Mouse (Mus musculus) Muller cell, postnatal 12 days (primary cell): ENCODE data around the gene Cul7.

Experiments used
- DNase-seq: peaks from one replicate; pipeline ENCODE4 v3.0.0-alpha.2; 2015; ENCODE audit errors: inconsistent ontology term

Cul7 gene

DNA sequence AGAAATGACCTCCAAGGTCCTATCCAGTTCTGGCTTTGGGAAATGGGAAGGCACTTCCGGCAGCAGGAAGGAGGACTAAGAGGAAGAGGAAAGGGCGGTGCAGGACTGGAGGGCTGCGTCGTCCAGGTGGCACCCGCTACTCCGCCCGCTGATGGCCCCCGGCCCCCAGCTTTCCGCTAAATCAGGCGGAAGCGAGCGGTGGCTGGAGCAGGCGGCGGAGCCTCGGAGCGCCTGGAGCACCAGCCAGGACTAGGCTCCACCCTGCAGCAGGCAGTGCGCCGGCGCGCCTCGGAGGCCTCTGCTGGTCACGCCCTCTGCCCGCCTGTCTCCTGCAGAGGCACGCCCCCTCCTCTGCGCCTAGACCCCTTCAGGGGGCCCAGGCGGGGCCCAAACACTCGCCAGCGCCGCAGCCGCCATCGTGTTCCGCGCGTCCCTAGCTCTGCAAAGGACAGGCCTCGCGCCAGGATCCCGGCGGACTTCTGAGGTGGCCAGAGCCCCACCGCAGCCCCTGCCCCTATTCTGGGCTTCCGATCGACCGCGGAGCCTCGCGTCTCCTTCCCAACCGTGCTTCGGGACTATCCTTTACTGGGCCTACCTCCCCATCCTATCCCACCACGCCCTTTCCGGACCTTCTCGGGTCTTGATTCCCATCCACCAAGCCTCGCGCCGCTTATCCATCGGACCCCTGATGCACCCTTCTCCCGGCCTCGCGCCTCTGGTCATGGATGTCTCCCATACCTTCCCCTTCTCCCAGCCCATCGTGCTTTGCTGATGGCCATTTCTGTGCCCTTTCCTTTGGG, at the start of gene Cul7:
Gene Cul7 (plus strand): TSS at position 106 of the 800 bp plus-strand sequence.
- peak; percentile 95 for DNase-seq

DNA sequence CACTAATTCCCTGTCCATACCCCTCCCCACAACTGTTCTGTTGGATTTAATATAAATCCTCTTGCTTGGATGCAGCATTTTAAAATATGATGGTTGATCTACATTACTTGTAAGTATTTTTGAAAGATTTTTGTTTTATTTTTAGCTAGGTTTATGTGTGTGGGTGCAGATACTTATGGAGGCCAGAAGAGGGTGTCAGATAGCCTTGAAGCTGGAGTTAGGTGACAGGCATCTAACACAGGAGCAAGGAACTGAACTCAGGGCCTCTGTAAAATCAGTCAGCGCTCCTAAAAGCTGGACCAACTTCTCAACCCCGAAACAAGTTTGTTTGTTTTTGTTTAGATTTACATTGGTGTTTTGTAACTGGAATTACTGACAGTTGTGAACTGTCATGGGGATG, 49.6 kb upstream of the Cul7 start:
- no peak for DNase-seq

DNA sequence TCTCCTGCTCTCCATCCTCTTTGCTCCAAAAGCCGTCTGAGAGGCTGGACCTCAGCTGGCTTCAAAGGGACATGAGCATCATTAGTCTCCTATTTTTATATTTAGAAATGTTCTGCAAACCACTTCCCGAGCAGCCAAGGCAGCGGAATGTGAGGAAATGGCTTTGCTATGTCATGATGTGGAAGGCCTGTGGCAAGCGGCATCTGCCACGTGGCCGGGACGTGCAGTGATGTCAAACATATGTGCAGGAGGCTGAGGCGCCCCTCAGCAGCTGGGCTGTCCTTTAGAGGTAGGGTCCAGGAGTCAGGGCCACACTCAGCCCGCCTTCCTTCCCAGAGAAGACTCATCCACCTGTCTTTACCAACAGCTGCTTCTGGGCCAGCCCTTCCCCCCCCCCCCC, 47.9 kb upstream of the Cul7 start:
- DNase-seq = no peak

DNA sequence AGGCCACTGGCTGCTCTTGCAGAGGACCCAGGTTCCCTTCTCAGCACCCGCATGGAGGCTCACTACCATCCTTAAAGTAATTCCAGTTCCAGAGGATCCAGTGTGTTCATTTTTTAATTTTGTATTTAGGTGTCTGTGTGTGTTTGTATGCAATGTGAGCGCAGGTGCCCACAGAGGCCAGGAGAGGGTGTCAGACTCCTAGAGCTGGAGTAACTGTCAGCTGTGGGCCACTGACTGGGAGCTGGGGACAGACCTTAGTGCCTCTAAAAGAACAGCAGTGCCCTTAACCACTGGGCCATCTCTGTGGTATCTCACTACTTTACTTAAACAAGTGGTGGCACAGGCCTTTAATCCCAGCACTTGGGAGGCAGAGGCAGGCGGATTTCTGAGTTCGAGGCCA, 46.9 kb upstream of the Cul7 start:
- no peak for DNase-seq

DNA sequence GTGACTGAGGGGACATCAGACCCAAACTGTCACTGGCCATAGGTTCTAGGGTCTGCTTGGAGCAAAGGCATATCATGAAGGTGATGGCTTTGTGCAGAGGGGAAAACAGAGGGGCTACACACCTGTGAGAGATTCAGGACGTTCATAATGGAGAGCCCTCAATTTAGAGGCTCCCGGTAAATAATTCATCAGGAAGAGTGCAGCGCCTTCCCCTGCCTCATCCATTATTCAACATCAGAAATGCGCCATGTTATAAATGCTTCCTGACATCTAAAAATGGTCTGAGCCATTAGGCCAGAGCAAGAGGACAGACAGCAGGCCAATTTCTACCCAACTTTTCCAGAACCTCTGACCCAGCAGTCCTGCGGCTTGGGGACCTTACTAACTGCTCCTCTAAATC, 45.0 kb upstream of the Cul7 start:
- no peak for DNase-seq

DNA sequence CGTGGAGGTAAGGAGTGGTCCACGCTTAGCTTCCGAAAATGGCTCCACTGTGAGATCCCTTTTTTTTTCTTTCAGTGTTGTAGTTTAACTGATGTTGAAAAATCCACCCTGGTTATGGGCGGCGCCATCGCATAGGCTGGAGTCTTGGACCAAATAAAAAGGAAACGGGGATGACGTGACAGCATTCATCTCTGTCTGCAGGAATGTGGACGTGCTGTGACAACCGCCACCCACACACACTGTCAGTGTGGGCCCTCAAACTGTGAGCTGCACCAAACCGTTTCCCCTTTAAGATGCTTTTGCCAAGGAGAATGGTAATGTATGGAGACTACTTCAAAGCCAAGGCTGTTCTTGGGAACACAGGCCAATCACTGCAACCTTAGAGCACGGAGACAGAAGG, 44.1 kb upstream of the Cul7 start:
- DNase-seq = no peak

DNA sequence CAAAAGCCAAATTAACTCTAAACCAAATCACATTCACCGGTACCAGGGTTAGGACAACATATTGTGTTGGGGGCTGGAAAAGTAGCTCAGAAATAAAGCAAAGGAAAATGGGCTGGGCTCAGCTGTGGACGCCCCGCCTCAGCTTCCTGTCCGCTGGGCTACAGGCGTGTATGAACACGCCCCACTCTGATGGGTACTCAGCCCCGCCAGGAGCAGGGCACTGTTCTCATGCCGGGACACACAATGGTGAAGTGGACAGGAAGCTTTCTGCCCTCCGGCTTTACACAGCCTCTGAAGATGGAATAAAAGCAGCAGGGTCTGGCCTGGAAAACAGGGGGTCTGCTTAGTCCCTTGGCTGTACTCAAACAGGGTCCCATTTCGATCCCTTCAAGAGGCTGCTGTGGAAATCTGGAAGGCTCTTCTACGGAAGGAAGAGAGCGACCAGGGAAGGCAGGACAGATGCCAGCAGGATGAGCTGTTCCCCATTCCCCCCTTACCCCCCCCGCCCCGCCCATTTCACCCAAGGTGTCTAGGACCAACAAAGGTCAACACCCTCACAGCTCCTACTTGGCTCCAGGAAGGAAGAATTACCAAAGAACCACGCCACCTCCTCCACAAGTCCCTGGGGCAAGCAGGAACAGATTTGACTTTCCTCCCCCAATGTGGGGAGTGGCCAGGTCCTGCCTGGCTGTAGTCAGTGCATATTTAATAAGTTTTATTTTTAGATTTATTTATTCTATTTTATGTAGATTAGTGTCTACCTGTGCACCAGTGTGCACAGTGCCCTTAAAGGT, 40.2 kb upstream of the Cul7 start:
- no peak for DNase-seq

DNA sequence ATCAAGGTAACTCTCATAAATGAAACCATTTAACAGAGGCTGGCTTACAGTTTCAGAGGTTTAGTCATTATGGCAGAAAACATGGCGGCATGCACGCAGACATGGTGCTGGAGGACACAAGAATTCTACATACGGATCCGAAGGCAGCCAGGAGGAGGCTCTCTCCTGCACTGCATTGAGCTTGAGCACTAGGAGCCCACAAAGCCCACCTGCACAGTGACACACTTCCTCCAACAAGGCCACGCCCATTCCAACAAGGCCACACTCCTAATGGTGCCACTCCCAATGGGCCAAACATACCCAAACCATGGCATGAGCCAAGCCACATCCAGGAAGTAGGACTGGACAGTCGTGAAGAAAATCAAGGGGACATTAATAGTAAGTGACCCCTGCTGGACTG, 38.8 kb upstream of the Cul7 start:
- no peak for DNase-seq

DNA sequence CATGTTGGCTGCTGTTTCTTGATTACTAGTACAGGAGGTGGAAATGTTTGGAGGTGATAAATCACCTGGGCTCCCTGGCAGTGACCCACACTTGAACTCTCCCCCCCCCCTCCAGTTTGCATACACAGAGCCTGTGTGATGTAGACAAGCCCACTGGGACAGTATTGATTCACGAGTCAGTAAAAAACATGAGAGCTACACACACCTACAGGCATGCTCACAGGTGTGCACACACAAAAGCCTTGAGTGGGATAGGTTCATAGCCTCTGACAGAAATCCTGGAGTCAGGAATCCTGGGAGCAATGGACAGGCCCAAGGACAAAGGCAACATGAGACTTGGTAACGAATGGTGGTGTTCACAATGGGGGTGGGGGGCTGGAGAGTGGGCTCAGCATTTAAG, 37.9 kb upstream of the Cul7 start:
- no peak for DNase-seq

DNA sequence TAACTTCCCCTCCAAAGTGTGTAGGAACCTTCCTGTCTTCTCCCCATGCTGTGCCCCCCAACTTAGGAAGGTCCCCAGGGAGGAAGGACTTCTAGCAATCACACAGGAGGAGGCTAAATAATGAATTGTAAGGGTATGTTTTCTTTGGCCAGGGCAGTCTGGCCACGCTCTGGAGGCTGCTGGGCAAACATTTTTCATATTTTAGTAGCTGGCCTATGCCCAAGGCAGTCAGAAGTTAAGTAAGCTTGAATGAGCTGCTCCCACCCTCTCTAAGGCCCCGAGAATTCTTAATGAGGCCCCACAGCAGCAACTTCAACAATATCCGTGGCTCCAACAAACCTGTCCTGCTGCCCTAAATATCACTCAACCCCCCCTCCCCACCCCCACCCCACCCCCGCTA, 37.3 kb upstream of the Cul7 start:
- peak; percentile 71 for DNase-seq

DNA sequence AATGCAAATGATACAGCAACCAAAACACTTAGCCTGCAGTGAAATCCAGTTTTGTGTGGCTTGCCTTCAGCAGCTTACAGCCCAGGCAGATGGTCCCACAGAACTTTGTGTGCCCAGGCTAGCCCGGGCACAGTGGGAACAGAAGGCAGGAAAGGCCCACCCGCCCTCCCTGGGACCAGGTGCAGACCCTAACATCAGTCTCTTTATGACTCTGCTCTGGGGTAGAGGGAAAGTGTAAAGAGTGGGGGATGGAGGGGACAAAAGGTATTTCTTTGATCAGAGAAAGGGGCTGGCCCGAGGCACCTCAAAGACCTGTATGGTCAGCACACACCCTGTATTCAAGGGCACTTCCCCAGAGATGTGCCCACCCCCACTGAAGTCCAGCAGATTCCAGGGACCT, 36.9 kb upstream of the Cul7 start:
- DNase-seq = no peak

DNA sequence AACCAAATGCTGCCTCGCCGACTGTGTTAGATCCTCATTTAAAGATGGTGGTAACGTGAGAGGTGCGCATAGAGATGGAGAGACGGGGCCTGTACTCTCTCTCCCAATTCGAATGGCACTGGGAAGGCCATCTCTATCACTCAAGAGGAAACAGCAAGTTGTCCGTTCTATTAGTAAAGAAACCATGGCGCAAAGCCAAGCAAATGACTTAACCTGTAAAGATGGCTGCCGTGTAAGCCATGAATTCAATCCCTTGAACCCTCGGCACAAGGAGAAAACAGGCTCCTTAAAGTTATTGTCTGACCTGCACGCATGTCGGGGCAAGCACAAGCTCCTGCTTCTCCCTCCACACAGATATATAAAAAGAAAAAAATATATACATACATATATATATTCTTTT, 32.3 kb upstream of the Cul7 start:
- DNase-seq = no peak

DNA sequence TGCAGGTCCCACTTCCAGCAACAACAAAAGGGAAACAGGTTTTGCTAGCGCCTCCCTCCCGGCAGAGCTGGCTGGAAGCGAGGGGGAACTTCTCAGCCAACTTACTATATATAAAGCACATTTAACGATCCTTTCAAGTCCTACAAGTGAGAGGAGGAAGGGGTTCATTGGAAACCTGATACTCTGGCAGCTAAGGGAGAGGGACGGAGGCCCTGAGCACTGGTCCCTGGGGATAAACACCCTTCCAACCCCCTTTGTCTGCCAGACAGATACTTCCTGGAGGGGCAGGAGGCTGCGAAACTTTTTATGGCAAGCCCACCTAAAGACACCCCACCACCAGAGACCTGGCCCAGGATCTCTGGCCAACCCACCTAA, 31.8 kb upstream of the Cul7 start:
- no peak for DNase-seq

DNA sequence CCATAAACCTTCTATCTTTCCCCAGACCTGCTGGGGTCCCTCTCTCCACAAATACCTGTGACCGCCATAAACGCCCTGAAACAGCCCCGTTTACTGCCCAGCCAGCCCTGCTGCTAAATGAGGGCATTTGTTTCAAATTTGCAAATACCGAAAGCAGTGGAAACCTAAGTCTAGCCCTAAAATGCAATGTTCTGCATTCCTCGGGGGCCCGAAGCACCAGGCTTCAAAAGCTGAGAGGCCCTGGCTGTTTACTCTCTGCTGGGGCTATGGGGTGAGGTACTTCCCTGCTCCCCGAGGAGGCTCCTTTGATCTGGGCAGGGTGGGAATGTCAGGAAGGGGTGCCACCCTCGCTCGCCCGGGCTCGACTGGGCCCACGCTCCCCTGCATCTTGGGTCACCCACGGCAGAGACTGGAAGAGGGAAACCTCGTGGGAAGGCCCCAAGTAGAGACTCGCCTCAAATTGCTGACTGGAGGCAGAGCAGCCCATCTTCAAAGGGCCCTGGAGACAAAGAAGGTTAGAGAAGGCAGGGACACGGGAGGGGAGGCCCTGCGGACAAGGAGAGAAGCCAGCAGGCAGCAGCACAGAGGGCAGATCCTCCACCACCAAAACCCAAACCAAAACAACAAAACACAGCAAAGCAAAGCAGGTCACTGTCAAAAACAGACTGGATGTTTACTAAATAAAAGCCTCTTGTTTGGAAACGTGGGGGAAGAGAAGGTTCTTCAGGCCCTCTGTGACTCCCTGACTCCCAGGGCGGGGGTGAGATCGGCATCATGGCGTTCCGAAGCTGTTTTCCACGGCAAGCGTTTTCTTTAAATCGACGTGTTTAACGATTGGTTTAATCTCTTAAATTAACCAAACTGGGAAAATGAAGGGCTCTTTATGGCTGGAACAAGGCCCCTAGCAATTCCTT, 31.1 kb upstream of the Cul7 start:
- peak; percentile 61 for DNase-seq

DNA sequence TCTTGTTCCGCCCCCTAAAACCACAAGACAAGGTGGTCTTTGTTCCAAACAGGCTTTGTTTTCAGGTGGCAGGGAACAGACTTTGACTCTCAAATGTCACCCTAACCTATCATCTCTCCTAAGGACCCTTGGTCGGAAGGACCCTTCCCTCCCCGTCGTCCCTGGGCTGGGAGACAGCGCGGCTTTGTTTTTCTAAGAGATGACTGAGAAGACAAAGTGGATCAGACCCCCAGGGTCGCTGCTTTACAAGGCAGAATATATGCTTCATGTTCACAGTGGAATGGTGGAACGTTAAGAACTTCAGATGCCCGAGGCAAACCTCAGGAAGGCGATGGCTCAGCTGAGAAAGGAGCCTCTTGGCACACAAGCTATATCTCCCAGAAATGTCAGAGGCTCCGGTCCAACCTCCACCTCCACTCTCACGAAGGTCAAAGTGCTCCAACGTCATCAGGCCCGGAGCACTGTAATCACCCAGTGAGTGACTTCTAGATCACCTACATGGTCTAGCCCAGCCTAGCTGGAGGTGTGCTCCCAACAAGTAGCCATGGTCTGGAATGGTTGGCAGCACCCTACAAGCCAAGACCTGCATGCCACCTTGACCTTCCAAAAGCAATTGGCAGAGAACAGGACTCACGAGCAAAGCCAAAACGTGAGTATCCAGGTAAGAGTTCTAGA, 30.3 kb upstream of the Cul7 start:
- no peak for DNase-seq

DNA sequence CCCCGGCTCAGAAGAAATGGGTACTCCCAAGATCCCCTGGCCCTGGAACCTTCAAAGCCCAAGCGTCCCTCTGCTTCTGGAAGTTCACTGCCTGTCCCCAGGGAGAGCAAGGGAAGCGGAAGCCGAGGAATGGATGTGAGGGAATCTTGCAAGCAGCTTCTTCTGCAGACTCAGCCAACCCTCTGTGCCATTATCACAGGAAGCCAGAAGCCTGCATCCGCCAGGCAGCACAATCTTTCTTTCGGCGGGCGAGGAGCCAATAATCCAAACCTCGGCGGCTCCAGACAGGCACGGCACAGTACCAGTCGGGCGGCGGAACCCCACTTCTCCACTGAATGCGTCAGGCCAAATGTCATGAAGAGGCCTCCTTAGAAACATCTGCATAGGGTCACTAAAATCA, 28.8 kb upstream of the Cul7 start:
- no peak for DNase-seq

DNA sequence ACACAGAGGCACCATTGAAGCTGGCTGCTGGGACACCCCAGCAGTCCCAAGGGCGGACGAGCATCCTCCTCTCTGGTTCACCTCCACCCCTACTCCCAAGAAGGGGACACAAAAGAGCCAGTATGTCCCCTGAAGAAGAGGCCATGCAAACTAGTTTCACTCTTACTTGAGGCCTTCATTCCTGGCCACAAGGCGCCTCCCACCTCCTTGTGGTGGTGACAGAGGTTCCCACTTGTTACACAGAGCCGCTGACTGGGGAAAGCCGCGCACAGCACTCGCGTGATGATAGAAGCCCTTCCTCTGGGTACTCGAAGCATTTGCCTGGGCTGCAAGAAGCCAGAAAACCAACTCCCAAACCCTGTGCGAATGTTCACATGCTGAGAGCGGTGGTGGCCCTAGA, 27.9 kb upstream of the Cul7 start:
- DNase-seq = no peak

DNA sequence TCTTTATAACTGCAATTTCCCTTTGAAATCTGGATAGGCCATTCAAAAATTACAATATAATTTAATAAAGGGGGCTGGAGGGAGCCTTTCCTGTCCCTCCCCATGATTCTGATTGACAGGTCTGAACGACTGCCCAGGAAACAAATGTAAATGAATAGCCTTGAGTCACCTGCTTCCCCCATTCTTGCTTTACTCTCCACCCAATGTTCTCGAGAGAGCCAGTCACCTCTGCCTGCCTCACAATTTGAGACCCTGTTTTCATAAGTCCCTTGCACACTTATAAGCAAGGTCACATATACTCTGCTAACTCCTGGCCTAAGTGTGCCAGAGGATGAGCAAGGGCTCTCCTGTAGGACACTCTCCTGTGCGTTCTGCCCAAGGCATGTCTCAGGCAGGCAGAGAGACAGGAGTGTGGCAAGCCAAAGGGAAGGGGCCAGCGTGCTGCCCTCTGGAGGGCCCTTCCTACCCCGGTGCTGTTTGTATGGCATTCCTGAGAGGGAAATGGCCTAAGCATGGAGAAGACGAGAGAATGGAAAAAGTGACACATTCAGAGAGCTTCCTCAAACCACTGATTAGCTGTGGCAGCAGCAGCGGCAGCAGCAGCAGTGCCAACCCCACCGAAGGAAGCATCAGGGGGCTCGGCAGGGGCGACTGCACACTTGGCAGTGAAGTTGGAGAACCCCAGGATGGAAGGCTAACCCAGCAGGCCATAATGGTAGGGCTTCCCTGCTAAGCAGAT, 26.1 kb upstream of the Cul7 start:
- peak; percentile 93 for DNase-seq

DNA sequence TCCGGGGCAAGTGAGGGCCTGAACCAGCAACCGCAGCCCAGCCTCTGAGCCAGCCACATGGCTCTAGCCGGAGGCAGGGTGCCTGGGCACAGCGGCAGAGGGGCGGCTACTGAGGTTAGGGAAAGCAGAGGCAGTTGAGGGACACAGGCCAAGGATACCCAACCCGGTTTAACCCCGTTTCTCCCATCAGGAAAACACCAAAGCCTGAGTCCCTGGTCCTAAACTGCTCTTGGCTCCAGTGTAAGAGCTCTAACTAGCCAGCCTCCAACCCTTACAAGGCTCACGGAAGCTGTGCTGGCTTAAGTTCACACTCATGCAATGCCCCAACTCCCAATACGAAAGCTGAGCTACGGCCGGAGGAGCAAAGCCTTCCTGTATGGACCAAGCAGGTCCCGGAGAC, 25.5 kb upstream of the Cul7 start:
- no peak for DNase-seq

DNA sequence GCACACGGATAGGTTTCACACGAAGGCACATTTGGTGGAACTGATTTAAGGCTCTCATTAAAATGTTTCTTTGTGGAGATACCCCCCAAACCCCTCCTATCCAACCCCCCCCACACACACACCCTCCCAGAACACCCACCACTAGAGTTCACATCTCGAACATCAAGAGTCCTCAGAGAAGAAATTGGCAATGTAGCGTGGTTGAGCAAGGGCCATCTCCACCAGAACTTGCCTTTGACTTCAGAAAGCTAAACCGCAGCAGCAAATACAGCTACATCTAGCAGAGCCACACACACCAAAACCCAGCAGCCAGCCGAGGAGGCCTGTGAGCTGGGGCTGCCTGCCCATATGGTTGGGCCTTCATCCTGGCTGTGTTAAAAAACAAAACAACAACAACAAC, 22.7 kb upstream of the Cul7 start:
- DNase-seq = no peak

DNA sequence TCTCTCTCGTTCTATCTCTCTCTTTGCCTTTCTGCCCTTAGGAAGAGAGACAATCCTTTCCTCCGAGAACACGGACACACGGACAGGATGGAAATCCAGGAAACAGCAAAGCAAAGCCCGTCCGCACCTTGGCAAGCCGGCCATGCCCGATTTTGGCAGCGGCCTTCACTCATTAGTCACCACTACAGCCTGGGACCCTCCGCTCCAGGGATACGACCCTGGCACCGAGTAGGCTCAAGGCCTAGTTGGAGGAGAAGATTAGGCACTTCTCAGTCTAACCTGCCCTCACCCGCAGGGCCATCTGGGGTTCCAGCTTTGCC, 21.7 kb upstream of the Cul7 start:
- DNase-seq = no peak
